Mouse (Mus musculus): ENCODE measurements at regions not wholly inside any gene's neighbourhood (a gene's known extent, or its start where the extent isn't known, plus 50 kb on each side); places are given as distances from the start of the nearest gene placed in this dataset.

DNA sequence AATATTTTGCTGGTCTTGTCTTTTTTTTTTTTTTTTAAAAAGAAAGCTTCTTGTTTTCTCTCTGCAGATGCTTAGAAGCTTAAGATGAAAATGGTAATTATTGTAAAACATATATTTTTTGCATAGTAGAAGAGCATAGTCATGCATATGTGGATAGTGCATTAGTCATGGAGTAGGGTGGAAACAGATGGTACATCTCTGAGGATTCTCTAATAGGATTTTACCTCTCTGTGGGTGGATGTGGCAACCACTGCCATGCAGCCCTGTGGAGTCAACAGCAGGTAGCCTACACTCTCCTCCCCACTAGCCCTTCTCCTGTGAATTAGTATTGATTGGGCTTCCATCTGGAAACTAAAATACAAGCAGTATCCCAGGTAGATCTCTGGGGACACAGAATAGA, 409.2 kb downstream of the Nr4a2 start:
- H3K36me3 ChIP-seq (ENCODE audit: control insufficient read depth, insufficient read depth, low read length) = no peaks in the 10 kb centered on the region
- TF ChIP-seq POLR2A (IDR thresholded peaks at IDR 0.05; ENCODE audit: extremely low read depth, insufficient read depth, low read length) (no peak), CTCF (IDR thresholded peaks at IDR 0.05; ENCODE audit: low read depth, low read length) (no peak)
- no peak overlapping the region for H3K27ac ChIP-seq (replicated peaks; ENCODE audit: insufficient read depth, low read depth, low read length)
- no peaks in the 10 kb centered on the region for H3K4me1 ChIP-seq (ENCODE audit: control insufficient read depth, insufficient read depth, low read length)
- no peaks in the 10 kb centered on the region for H3K27me3 ChIP-seq (ENCODE audit: control insufficient read depth, insufficient read depth, low read length)
- DNase-seq (ENCODE audit: extremely low read depth, low read depth, low spot score) = no peak
- no peak overlapping the region for H3K4me3 ChIP-seq (ENCODE audit: insufficient read depth, low read depth, low read length)
- no peaks in the 10 kb centered on the region for H3K79me2 ChIP-seq (ENCODE audit: control insufficient read depth, insufficient read depth, low read length)
- no peak overlapping the region for H3K9ac ChIP-seq (ENCODE audit: low read depth, low read length)

DNA sequence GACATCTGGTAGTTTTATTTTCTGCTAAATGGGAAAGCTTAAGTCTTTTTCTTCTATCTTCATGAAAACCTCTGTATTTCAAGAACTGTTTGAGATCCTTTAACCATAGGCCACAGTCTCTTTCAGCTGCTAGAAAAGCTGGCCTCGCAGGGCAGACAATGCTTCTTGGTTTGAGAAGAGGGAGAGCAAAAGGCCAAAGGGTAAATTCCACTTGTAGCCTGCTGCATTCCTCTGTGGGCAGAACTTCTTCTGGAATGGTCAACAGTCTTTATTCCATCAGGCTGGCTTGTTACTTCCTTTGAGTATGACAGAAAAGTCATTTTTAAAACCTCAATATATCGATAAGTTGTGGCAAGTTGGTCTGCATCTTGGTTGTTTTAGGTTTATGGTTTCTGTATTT, 440.2 kb downstream of the Nr4a2 start:
- H3K4me3 ChIP-seq (ENCODE audit: insufficient read depth, low read depth, low read length) = no peak overlapping the region
- H3K27ac ChIP-seq (replicated peaks; ENCODE audit: insufficient read depth, low read depth, low read length) = no peak overlapping the region
- H3K4me1 ChIP-seq (ENCODE audit: control insufficient read depth, insufficient read depth, low read length) = no peaks in the 10 kb centered on the region
- H3K79me2 ChIP-seq (ENCODE audit: control insufficient read depth, insufficient read depth, low read length) = no peaks in the 10 kb centered on the region
- H3K36me3 ChIP-seq (ENCODE audit: control insufficient read depth, insufficient read depth, low read length) = no peaks in the 10 kb centered on the region
- no peak for DNase-seq (ENCODE audit: extremely low read depth, low read depth, low spot score)
- H3K9ac ChIP-seq (ENCODE audit: low read depth, low read length) = no peak overlapping the region
- H3K27me3 ChIP-seq (ENCODE audit: control insufficient read depth, insufficient read depth, low read length) = no peaks in the 10 kb centered on the region
- WGBS = 46% methylated on average over 2 of the region's 2 CpGs
- TF ChIP-seq CTCF (IDR thresholded peaks at IDR 0.05; ENCODE audit: low read depth, low read length) (no peak), POLR2A (IDR thresholded peaks at IDR 0.05; ENCODE audit: extremely low read depth, insufficient read depth, low read length) (no peak)

DNA sequence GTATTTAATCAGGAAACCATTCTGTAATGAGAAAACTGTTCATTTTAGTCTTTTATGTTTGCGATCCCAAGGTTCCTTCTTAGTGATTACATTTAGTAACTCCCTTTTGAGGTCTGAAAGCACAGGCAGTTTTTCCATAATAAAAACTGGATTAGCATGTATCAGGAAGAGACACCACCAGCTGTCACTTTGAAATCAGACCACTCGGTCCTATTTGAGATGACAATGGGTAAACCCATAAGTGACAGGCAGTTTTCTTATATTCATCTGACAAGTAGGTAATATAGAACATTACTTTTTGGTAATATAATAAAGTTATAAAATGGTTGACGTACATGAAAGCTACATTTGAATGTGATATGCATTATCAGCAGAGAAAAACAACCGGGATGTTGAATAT, 449.9 kb downstream of the Nr4a2 start:
- Histone ChIP-seq H3K9ac (ENCODE audit: low read depth, low read length) (no peak overlapping the region), H3K4me3 (ENCODE audit: insufficient read depth, low read depth, low read length) (no peak overlapping the region), H3K79me2 (ENCODE audit: control insufficient read depth, insufficient read depth, low read length) (no peaks in the 10 kb centered on the region), H3K4me1 (ENCODE audit: control insufficient read depth, insufficient read depth, low read length) (peaks cover 1% of the 10 kb centered on the region; the same call in 1 of the 2 replicates), H3K27me3 (ENCODE audit: control insufficient read depth, insufficient read depth, low read length) (no peaks in the 10 kb centered on the region), H3K27ac (replicated peaks; ENCODE audit: insufficient read depth, low read depth, low read length) (no peak overlapping the region), H3K36me3 (ENCODE audit: control insufficient read depth, insufficient read depth, low read length) (no peaks in the 10 kb centered on the region)
- DNase-seq (ENCODE audit: extremely low read depth, low read depth, low spot score) = no peak
- TF ChIP-seq CTCF (IDR thresholded peaks at IDR 0.05; ENCODE audit: low read depth, low read length) (no peak), POLR2A (IDR thresholded peaks at IDR 0.05; ENCODE audit: extremely low read depth, insufficient read depth, low read length) (no peak)
- WGBS = 85% methylated on average over 4 of the region's 4 CpGs

DNA sequence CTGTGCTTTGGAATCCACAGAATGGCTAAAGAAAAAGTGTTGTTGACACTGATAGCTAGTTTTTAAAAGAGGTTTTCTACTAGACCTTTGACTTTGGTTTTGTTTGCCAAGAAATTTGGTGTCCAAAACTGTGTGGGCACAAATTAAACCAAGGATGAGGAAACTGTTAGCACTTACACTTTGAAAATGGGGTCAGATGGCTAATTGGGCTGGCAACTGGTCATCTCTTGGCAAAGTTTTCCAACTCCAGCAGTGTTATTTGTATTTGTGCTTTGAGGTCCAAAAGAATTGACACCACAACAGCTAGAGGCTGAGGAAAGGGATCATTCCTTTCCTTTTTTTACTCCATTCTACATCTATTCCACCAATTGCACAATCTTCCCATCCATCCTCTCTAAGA, 451.1 kb downstream of the Nr4a2 start:
- Histone ChIP-seq H3K79me2 (ENCODE audit: control insufficient read depth, insufficient read depth, low read length) (no peaks in the 10 kb centered on the region), H3K9ac (ENCODE audit: low read depth, low read length) (no peak overlapping the region), H3K4me1 (ENCODE audit: control insufficient read depth, insufficient read depth, low read length) (peaks cover 1% of the 10 kb centered on the region; the same call in 1 of the 2 replicates), H3K27me3 (ENCODE audit: control insufficient read depth, insufficient read depth, low read length) (no peaks in the 10 kb centered on the region), H3K27ac (replicated peaks; ENCODE audit: insufficient read depth, low read depth, low read length) (no peak overlapping the region), H3K4me3 (ENCODE audit: insufficient read depth, low read depth, low read length) (no peak overlapping the region), H3K36me3 (ENCODE audit: control insufficient read depth, insufficient read depth, low read length) (no peaks in the 10 kb centered on the region)
- TF ChIP-seq CTCF (IDR thresholded peaks at IDR 0.05; ENCODE audit: low read depth, low read length) (no peak), POLR2A (IDR thresholded peaks at IDR 0.05; ENCODE audit: extremely low read depth, insufficient read depth, low read length) (no peak)
- peak; percentile 71 for DNase-seq (ENCODE audit: extremely low read depth, low read depth, low spot score)

DNA sequence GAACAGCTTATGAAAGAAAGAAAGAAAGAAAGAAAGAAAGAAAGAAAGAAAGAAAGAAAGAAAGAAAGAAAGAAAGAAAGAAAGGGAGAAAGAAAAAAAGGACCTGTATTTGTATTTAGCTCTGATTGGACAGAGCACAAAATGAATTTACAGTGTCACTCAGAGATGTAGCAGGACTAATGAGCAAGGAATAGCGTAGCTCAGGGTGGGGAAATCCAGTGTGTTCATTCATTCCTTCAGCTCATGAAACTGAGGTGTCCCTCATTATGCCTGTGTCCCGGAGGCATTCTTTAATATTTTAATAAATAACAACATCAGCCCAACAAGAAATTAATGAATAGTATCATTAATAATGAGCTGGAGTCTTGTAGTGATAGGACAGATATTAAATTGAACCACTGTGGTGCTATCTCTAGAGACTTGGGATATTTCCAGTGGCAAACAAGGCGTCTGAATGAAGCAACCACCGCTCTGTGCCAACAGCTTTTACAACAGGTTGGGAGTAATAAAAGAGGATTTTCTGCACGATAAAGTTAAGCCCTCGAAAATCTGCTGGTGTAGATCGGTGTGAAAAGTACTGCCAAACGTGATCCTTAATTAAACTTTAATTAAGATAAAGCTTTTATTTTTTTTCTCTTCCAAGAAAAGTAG, 461.4 kb downstream of the Nr4a2 start:
- Histone ChIP-seq H3K27me3 (ENCODE audit: control insufficient read depth, insufficient read depth, low read length) (no peaks in the 10 kb centered on the region), H3K4me1 (ENCODE audit: control insufficient read depth, insufficient read depth, low read length) (no peaks in the 10 kb centered on the region), H3K4me3 (ENCODE audit: insufficient read depth, low read depth, low read length) (no peak overlapping the region), H3K79me2 (ENCODE audit: control insufficient read depth, insufficient read depth, low read length) (no peaks in the 10 kb centered on the region), H3K27ac (replicated peaks; ENCODE audit: insufficient read depth, low read depth, low read length) (no peak overlapping the region), H3K36me3 (ENCODE audit: control insufficient read depth, insufficient read depth, low read length) (no peaks in the 10 kb centered on the region), H3K9ac (ENCODE audit: low read depth, low read length) (no peak overlapping the region)
- no peak for DNase-seq (ENCODE audit: extremely low read depth, low read depth, low spot score)
- WGBS = 69% methylated on average over 8 of the region's 8 CpGs
- no peak for TF ChIP-seq CTCF (IDR thresholded peaks at IDR 0.05; ENCODE audit: low read depth, low read length)
- no peak for TF ChIP-seq POLR2A (IDR thresholded peaks at IDR 0.05; ENCODE audit: extremely low read depth, insufficient read depth, low read length)

Data from liver, adult 2 months (tissue).